Mouse (Mus musculus) liver, adult 2 months (tissue): Measurements from ENCODE around the gene Chst3.

Experiments
- CTCF ChIP-seq: fragments of 200-500 bp; IDR thresholded peaks from 2 replicates; pipeline ENCODE4 v1.5.1; 2011; ENCODE audit warnings: low read depth, low read length, control low read depth
- POLR2A ChIP-seq: fragments of 200-500 bp; IDR thresholded peaks from 2 replicates; pipeline ENCODE4 v1.6.1; 2011; ENCODE audit warnings: low read length, control low read depth; ENCODE audit not compliant: insufficient read depth; ENCODE audit errors: extremely low read depth

DNA sequence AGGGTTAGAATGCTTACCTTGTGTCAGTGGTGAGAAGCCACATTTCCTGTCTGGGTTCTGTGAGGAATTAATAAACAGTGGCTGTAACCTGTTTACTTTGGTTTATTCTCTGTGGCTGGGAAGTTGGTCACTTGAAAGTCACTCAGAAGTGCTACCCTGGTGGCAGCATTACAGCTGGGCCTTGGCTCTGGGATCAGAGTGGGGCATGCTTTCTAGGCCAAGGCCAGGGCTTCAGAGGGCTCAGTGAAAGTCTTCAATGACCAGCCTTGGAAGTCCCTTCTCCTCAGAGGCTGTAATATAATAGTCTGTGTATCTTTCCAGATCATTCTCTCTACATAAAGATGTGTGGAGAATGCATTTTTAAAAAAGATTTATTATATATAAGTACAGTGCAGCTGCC, 63.0 kb downstream of the Chst3 start:
- no peak for TF ChIP-seq CTCF
- no peak for TF ChIP-seq POLR2A
